Mouse (Mus musculus) liver, embryonic 11.5 days (tissue): ENCODE results near the gene Tmem108. TPM values are rescaled to one million over a fixed set of nuclear protein-coding genes. Genes with fewer than 3 reads are reported as not detected.

Experiments used
- ATAC-seq: fragments of 200-750 bp; cut with Nextera tagmentation; replicated peaks from 2 replicates; pipeline ENCODE4 v1.8.0; 2017; ENCODE audit warnings: moderate number of reproducible peaks, mild to moderate bottlenecking, moderate TSS enrichment, moderate library complexity; ENCODE audit not compliant: low FRiP score
- DNase-seq: peaks from one replicate; pipeline ENCODE4 v3.0.0-alpha.2; 2017; ENCODE audit warnings: low spot score
- H3K27ac ChIP-seq: fragments of 300-500 bp; sonication (generic); 2 replicates; pipeline ENCODE4 v1.5.1; 2014; ENCODE audit warnings: mild to moderate bottlenecking, low read depth, low read length, control low read depth
- H3K27me3 ChIP-seq: fragments of 300-500 bp; sonication (generic); replicated peaks from 2 replicates; pipeline ENCODE4 v1.6.1; 2014; ENCODE audit warnings: low read length, mixed read lengths; ENCODE audit not compliant: control insufficient read depth, insufficient read depth
- H3K36me3 ChIP-seq: fragments of 300-500 bp; sonication (generic); 2 replicates; pipeline ENCODE4 v1.6.1; 2014; ENCODE audit warnings: mild to moderate bottlenecking, low read length, moderate library complexity, mixed read lengths; ENCODE audit not compliant: control insufficient read depth, insufficient read depth
- H3K4me1 ChIP-seq: fragments of 300-500 bp; sonication (generic); replicated peaks from 2 replicates; pipeline ENCODE4 v1.6.1; 2014; ENCODE audit warnings: low read length, mixed read lengths; ENCODE audit not compliant: control insufficient read depth, insufficient read depth
- H3K4me2 ChIP-seq: fragments of 300-500 bp; sonication (generic); 2 replicates; pipeline ENCODE4 v1.6.1; 2014; ENCODE audit warnings: mild to moderate bottlenecking, control low read depth, moderate library complexity
- H3K4me3 ChIP-seq: fragments of 300-500 bp; sonication (generic); 2 replicates; pipeline ENCODE4 v1.5.1; 2014; ENCODE audit warnings: low read depth, low read length, control low read depth
- H3K9ac ChIP-seq: fragments of 300-500 bp; sonication (generic); 2 replicates; pipeline ENCODE4 v1.6.1; 2014; ENCODE audit warnings: low read depth, low read length, control low read depth
- H3K9me3 ChIP-seq: fragments of 300-500 bp; sonication (generic); 2 replicates; pipeline ENCODE4 v1.6.1; 2016; ENCODE audit warnings: low read length, inconsistent platforms, mixed read lengths; ENCODE audit not compliant: control insufficient read depth
- WGBS: fragments of 180-500 bp; shearing (Covaris S2); extraction: QIAGEN DNeasy Blood & Tissue Kit; methylation state at CpG from one replicate; pipeline ENCODE4 v1.1.7; 2014; 5-methylcytosine and 5-hydroxymethylcytosine counted together
- polyA plus RNA-seq: library from polyadenylated mRNA; unstranded; fragments of >200 nt; fragmentation: Nextera tagmentation; extraction: Ambion mirVana; gene quantifications from 2 replicates; pipeline ENCODE4 v1.2.1, GENCODE M21; 2014

Tmem108 gene
- polyA plus RNA-seq, 1 experiment from 2014 or later: 17.6 TPM

- H3K27ac ChIP-seq: no peak overlapping the region
Observed at GRCm38 (mm10) chr9:103739062-103739461, 22.6 kb downstream of the Tmem108 start.

DNA sequence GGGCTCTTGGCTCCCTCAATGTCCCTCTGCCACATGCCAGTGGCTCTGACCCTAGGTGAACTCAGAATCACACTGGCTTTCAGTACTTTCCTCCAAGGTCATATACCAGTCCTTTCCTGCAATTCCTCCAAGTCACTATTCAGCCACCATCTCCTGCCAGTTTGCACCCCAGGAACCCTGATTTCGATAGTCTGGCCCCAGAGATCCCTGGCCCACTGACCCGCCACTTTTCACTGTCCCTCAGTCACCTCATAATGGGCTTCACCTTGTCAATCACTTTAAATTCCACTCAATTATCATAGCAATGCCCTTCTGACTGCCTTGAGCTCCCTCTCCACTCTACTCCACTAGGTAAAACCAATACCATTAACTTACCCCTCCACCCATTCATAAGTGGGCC, 31.9 kb downstream of the Tmem108 start:
- no peaks in the 10 kb centered on the region for H3K36me3 ChIP-seq
- WGBS: 76% methylated on average over 2 of the region's 2 CpGs
- H3K27me3 ChIP-seq: no peaks in the 10 kb centered on the region
- ATAC-seq (no peak), DNase-seq (no peak)
- H3K9me3 ChIP-seq: no peaks in the 10 kb centered on the region
- H3K4me3 ChIP-seq: no peak overlapping the region
- no peaks in the 10 kb centered on the region for H3K4me1 ChIP-seq
- no peak overlapping the region for H3K4me2 ChIP-seq
- no peak overlapping the region for H3K27ac ChIP-seq
- H3K9ac ChIP-seq: no peak overlapping the region

More at GRCm38 (mm10) chr9:103739062-103739461, 22.6 kb downstream of the Tmem108 start:
- 88% methylated on average over 4 of the region's 4 CpGs for WGBS
- no peaks in the 10 kb centered on the region for H3K9me3 ChIP-seq
- no peak overlapping the region for H3K9ac ChIP-seq
- no peak overlapping the region for H3K4me2 ChIP-seq
- no peaks in the 10 kb centered on the region for H3K27me3 ChIP-seq
- DNase-seq: no peak
- H3K4me3 ChIP-seq: no peak overlapping the region
- H3K36me3 ChIP-seq: no peaks in the 10 kb centered on the region
- H3K4me1 ChIP-seq: no peaks in the 10 kb centered on the region
- ATAC-seq: no peak

GRCm38 (mm10) chr9:103726751-103727462, 34.7 kb downstream of the Tmem108 start:
- Histone ChIP-seq H3K27ac (no peak overlapping the region), H3K4me1 (no peaks in the 10 kb centered on the region), H3K9me3 (no peaks in the 10 kb centered on the region), H3K4me2 (no peak overlapping the region), H3K36me3 (no peaks in the 10 kb centered on the region), H3K27me3 (no peaks in the 10 kb centered on the region), H3K4me3 (no peak overlapping the region), H3K9ac (no peak overlapping the region)
- 89% methylated on average over 16 of the region's 16 CpGs for WGBS
- no peak for DNase-seq
- no peak for ATAC-seq

GRCm38 (mm10) chr9:103725497-103725896, 36.1 kb downstream of the Tmem108 start:
- H3K4me1 ChIP-seq: no peaks in the 10 kb centered on the region
- H3K9me3 ChIP-seq: no peaks in the 10 kb centered on the region
- no peaks in the 10 kb centered on the region for H3K36me3 ChIP-seq
- H3K4me3 ChIP-seq: no peak overlapping the region
- H3K27ac ChIP-seq: no peak overlapping the region
- H3K27me3 ChIP-seq: no peaks in the 10 kb centered on the region
- no peak overlapping the region for H3K4me2 ChIP-seq
- ATAC-seq (no peak), DNase-seq (no peak)
- WGBS: 75% methylated on average over 7 of the region's 7 CpGs
- no peak overlapping the region for H3K9ac ChIP-seq

GRCm38 (mm10) chr9:103721486-103721885, 40.2 kb downstream of the Tmem108 start:
- no peaks in the 10 kb centered on the region for H3K36me3 ChIP-seq
- 77% methylated on average over 3 of the region's 3 CpGs for WGBS
- no peak overlapping the region for H3K4me2 ChIP-seq
- ATAC-seq (no peak), DNase-seq (no peak)
- H3K9ac ChIP-seq: no peak overlapping the region
- H3K4me1 ChIP-seq: no peaks in the 10 kb centered on the region
- H3K27me3 ChIP-seq: no peaks in the 10 kb centered on the region
- no peak overlapping the region for H3K4me3 ChIP-seq
- H3K9me3 ChIP-seq: no peaks in the 10 kb centered on the region
- no peak overlapping the region for H3K27ac ChIP-seq

GRCm38 (mm10) chr9:103721081-103721480, 40.6 kb downstream of the Tmem108 start:
- Histone ChIP-seq H3K9me3 (no peaks in the 10 kb centered on the region), H3K4me1 (no peaks in the 10 kb centered on the region), H3K4me3 (no peak overlapping the region), H3K9ac (no peak overlapping the region), H3K27ac (no peak overlapping the region), H3K4me2 (no peak overlapping the region), H3K36me3 (no peaks in the 10 kb centered on the region), H3K27me3 (no peaks in the 10 kb centered on the region)
- ATAC-seq: no peak
- 80% methylated on average over 8 of the region's 8 CpGs for WGBS
- DNase-seq: no peak

DNA sequence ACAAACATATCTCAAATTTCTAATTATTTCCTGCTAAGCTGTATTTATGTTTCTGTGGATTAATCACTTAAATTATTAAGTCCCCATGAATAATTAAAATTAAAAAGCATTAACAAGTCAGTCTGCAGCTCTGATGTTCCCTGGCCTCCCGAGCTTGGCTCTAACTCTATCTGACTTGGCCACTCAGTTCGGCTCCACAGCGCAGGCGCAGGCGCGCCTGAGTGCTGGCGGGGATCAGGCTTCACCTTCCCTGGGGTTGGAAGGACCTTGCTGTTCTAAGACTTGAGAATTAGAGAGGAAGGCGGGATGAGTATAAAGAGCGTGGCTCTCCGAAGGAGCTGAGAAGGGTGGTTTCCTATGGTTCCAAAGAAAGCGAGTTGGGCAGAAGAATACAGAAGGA, 41.6 kb downstream of the Tmem108 start:
- Histone ChIP-seq H3K9me3 (no peaks in the 10 kb centered on the region), H3K4me1 (no peaks in the 10 kb centered on the region), H3K9ac (no peak overlapping the region), H3K4me2 (no peak overlapping the region), H3K36me3 (no peaks in the 10 kb centered on the region), H3K27ac (no peak overlapping the region), H3K4me3 (no peak overlapping the region), H3K27me3 (no peaks in the 10 kb centered on the region)
- no peak for ATAC-seq
- WGBS: 87% methylated on average over 11 of the region's 11 CpGs
- no peak for DNase-seq

DNA sequence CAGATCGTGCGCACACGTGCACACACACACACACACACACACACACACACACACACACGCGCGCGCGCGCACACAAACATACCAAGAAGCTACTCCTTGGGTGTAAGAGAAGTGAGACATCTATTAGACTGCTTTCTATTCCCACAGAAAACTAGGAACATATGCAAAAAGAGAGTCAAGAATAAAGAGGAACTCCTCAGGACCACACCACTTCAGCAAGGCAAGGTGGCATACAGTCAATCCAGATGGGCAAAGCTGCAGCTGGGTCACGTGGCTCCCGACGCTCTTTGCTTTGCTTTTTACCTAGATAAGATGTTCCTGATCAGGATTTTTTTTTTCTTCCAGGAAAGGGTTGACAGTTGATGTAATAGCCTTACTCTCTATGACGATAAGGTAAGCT, 45.6 kb downstream of the Tmem108 start:
- no peak overlapping the region for H3K4me2 ChIP-seq
- H3K27me3 ChIP-seq: no peaks in the 10 kb centered on the region
- H3K36me3 ChIP-seq: no peaks in the 10 kb centered on the region
- no peak overlapping the region for H3K27ac ChIP-seq
- no peak overlapping the region for H3K9ac ChIP-seq
- no peak for DNase-seq
- no peaks in the 10 kb centered on the region; the same call in 1 of the 2 replicates for H3K4me1 ChIP-seq
- 86% methylated on average over 13 of the region's 13 CpGs for WGBS
- no peak overlapping the region for H3K4me3 ChIP-seq
- H3K9me3 ChIP-seq: no peaks in the 10 kb centered on the region
- ATAC-seq: no peak

GRCm38 (mm10) chr9:103715352-103715751, 46.3 kb downstream of the Tmem108 start:
- Histone ChIP-seq H3K9ac (no peak overlapping the region), H3K9me3 (no peaks in the 10 kb centered on the region), H3K36me3 (no peaks in the 10 kb centered on the region), H3K27me3 (no peaks in the 10 kb centered on the region), H3K4me1 (no peaks in the 10 kb centered on the region; the same call in 1 of the 2 replicates), H3K4me2 (no peak overlapping the region), H3K27ac (no peak overlapping the region), H3K4me3 (no peak overlapping the region)
- DNase-seq (no peak), ATAC-seq (no peak)
- WGBS: 93% methylated on average over 4 of the region's 4 CpGs
